Mouse (Mus musculus): ENCODE results near the gene Bik.

Gene Bik

GRCm38 (mm10) chr15:83583419-83584156 lies 56.9 kb downstream of the Bik start:
- no peak for DNase-seq (ENCODE audit: low spot score)

GRCm38 (mm10) chr15:83584741-83585220 lies 58.1 kb downstream of the Bik start:
- DNase-seq (ENCODE audit: low spot score), result no peak

GRCm38 (mm10) chr15:83590841-83591240 lies 64.2 kb downstream of the Bik start:
- DNase-seq (ENCODE audit: low spot score), result no peak

GRCm38 (mm10) chr15:83591758-83592157 lies 65.1 kb downstream of the Bik start:
- DNase-seq (ENCODE audit: low spot score), result no peak

GRCm38 (mm10) chr15:83592260-83593188 lies 65.9 kb downstream of the Bik start:
- no peak for DNase-seq (ENCODE audit: low spot score)

- DNase-seq (ENCODE audit: low spot score), result no peak
Observed at GRCm38 (mm10) chr15:83593189-83593585, 66.5 kb downstream of the Bik start.

GRCm38 (mm10) chr15:83593702-83594512 lies 67.2 kb downstream of the Bik start:
- no peak for DNase-seq (ENCODE audit: low spot score)

All from ovary, adult 18-20 months (tissue).